Mouse (Mus musculus) liver, adult (tissue): ENCODE results near the gene Dcp1a.

ENCODE experiments used
- GATA4 ChIP-seq: IDR thresholded peaks from 2 replicates; pipeline ENCODE4 v1.6.1; 2014; ENCODE audit warnings: mild to moderate bottlenecking, low read length; ENCODE audit not compliant: insufficient replicate concordance

The Dcp1a gene

DNA sequence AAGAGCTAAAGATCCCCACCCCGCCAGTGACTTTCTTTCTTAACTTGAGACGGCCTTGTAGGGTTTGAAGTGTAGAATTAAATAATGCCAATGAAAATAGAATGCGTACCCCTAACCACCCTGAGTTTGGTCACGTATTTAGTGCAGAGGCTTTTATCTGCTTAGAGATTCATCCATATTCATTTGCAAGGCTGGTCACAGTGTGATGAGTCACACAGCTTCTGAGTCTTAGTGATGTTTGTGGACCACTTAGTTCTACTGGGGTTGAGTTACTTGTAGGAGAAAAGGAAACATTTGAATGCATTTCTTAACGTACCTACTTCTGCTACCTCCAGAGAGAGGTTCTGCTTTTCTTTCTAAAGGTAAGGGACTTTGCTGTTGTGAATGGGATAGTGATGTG is 25.7 kb downstream of the Dcp1a start:
- TF ChIP-seq GATA4, result no peak

DNA sequence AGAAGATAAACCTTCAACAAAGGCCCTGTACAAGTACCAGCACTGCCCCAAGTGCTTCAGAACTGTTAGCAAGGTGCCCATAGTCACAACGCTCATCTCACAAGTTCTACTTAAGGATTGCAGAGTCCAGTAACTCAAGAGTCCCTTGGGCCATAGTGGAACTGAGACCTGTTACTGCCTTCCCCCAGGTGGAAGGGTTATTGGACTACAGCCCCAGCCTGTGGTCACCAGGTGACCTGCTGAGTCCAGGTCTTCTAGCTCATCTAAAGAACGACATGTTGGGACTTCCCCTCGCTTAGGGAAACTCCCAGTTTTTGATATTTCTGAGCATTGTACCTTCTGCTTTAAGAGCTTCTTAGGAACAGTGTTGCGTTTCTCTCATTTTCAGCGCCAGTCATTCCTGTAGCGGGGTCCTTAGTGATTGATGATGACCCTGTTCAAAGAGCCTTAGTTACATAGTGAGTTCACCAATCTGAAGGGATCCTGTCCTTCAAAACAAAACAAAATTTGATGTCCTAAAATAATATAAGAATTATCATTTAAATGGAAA is 31.0 kb downstream of the Dcp1a start:
- TF ChIP-seq GATA4, result no peak

DNA sequence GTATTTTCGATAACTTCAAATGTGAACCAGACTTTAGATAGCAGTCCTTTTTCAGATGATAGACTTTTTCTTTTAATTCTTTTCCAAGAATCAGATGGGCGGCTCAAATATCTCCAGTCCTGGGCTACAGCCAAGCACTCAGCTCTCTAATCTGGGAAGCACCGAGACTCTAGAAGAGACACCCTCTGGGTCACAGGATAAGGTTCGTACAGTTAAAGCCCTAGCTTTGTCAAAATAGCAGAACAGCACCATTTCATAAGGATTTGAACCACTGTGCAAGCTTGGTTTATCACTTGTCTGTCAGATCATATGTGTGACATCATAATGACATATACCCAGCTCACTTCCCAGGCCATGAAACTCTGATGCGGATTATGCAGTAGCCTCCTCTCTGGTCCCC is 33.6 kb downstream of the Dcp1a start:
- no peak for TF ChIP-seq GATA4

DNA sequence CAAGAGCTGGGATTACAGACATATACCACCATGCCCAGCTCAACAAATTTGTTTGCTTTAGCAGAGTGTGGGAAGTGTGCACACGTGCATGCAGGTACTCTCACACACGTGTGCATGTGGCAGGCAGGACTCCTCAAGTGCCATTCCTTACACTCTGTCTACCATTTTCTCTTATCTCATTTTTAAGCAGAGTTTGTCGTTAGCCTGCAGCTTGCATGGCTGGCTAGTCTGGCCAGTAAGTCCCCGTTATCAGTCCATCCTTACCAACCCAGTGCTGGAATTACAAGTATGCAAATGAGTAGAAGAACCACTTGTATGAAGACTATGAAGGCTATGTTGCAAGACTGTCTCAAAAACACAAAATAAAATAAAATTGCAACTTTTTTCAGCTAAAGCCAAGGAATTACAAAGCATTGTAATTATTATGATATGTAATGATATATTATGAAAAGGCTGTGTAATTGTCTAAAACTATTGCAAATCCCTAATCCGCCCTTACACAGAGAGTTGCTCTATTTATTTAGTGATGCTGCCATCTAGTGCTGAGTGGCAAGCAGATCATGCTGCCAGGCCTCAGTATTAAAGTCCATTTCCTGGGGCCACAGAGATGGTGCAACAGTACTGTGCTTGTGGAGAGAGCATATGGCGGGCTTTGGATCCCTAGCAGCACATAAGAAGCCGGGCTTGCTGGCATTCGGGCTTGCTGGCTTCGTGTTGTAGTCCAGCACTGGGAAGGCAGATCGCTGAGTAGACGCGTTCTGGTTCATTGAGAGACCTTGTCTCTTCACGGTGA is 36.8 kb downstream of the Dcp1a start:
- TF ChIP-seq GATA4, result no peak

DNA sequence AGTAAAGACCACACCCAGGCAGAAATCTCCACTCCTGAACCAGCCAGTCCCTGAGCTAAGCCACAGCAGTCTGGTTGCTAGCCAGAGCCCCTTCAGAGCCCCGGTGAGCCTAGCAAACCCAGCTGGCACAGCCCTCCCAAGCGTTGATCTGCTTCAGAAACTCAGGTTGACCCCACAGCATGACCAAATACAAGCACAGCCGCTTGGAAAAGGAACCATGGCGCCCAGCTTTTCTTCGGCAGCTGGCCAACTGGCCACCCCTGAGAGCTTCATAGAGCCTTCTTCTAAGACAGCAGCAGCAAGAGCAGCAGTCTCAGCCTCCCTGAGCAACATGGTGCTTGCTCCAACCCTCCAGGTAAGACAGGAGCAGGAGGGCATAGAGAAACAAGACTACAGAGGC is 40.0 kb downstream of the Dcp1a start:
- no peak for TF ChIP-seq GATA4

DNA sequence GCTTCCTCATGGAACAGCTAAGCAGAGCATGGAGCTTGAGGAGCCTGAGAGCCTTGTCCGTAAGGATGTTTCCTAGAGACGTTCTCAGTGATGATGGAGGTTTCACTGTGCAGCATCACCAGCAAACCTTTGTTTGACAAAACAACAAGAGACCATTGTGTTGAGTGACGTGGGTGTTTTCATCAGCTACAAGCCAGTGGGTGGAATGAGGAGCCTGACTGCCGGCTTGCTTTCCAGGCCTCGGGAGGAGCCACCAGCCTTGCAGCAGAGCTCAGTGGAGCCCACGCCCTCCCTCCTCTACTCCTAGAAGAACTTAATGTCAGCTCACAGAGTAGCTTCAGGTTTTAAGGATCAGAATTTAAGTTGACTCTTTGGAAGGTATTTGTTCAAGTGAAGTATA is 44.0 kb downstream of the Dcp1a start:
- TF ChIP-seq GATA4, result no peak

DNA sequence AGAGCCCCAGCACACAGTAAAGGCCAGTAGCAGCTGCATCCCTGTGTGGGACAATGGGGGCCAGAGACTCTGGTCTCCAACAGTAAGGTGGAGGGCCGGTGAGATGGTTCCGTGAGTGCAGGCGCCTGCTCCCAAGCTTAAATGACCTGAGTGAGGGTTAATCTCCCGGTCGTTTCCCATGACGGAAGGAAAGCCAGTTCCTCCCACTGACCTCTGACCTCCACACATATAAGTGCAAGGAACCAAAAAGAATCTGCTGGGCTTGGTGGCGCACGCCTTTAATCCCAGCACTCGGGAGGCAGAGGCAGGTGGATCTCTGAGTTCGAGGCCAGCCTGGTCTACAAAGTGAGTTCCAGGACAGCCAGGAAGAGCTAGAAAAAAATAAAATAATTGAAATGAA is 49.1 kb downstream of the Dcp1a start:
- no peak for TF ChIP-seq GATA4

DNA sequence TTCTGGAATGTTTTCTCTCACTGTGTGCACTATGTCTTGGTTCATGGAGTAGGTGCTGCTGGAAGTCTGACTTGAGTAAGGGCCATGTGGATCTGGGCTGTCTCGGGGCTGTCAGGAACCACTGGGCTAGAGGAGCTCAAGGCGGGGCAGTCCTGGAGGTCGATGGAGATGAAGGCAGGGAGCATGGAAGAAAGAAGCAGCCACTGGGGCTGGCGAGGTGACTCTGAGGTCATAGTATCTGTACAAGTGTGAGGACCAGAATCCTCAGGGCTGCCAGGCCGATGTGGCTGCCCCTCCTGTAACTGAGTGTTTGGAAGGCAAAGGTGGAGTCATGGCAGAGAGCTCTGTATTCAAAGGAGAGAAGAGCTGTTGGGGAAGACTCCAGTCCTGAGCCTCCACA is 49.6 kb downstream of the Dcp1a start:
- no peak for TF ChIP-seq GATA4

DNA sequence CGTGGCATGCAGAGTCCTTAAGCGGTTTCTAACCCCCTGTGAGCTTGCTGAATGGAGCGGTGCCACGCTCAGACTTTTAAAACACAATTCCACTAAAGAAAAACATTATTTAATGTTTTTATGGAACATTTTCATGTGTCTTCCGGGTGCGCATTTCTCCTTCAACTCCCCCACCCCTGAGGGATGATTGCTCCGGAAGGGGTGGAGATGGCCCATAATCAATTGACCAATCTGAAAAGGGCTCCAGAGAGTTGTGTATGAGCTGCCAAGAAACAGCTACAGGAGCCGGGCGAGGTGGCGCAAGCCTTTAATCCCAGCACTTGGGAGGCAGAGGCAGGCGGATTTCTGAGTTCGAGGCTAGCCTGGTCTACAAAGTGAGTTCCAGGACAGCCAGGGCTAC is 50.1 kb downstream of the Dcp1a start:
- no peak for TF ChIP-seq GATA4

DNA sequence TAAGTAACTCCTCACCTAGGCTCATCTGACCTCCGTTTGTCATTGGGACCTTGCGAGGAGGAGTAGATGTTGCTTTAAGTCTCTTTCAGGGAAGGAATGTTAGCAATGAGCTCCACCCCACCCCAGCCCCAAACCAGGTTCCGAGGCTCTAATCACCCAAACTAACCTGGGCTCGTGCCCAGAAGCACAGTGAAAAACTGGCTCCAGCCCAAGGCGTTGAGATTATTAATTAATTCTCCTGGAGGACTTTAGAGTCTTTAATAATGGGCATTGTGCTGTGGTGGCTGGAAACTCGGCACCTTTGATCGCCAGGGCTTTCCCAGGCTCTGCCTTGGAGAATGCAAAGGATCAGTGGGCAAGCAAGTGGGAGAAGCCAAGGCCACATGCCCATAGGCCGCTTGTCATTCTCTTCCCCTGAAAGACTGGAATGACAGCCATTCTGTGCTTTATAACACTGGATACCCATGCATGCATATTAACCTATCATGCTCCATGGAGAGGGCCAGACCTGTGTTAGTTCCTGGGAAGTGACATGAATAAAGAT is 51.5 kb downstream of the Dcp1a start:
- TF ChIP-seq GATA4, result no peak

DNA sequence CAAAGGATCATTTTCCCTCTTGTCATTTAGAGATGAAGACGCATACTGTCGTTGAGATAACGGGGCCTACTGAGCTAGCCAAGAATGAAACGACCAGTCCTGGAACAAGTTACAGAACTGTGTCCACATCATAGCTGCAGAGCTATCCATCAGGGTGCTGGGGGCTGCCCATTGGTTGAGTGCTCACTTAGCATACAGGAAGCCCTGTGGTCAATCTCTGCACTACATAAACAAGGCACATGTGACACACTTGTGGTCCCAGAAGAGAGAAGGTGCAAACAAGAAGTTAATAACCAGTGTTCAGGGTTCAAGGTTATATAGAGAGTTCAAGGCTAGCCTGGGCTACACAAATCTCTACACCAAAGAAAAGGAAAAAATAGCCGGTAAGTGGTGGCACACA is 52.1 kb downstream of the Dcp1a start:
- TF ChIP-seq GATA4, result no peak

DNA sequence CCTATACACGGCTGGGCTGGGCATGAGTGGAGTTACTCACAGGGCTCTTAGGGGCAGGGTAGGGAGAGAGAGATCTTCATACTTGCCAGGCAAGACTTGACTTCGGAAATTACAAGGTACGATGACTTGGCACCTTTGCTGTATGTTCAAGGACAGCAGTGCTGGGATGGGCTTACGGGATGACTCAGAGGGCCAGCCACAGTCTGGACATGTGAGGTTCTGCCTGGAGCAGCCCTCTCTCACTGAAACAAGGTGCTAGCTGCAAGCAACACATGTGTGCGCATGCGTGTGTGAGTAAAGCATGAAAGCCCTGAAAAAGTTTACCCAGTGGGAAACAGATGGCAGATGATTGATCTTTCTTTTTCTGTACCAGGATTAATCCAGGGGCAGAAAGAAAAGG is 52.6 kb downstream of the Dcp1a start:
- TF ChIP-seq GATA4, result no peak

DNA sequence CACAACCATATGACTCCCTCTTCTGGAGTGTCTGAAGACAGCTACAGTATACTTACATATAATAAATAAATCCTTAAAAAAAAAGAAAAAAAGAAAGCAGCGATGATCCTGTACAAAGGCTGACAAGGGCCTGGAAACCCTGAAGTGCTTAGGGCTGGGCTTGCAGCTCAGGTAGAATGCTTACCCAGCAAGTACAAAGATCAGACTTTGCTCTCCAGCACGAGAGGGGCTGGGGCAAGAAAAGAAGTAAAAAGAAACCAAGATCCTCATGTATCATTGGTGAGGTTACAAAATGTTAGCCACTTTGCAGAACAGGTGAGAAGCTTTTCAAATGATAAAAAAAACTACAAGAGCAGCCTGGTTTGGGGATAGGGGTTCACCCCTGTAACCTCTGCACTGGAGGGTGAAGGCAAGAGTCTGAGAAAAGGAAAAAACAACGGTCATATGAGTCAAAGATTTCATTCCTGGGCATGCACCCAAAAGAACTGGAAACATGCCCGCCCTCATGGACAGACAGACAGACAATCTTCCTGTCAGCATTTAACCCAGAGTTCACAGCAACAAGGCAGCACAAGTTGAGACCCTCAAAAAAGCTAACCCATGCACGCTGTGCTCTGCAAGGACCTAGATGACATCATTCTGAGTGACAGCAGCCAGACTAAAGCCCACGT is 54.6 kb downstream of the Dcp1a start:
- no peak for TF ChIP-seq GATA4

DNA sequence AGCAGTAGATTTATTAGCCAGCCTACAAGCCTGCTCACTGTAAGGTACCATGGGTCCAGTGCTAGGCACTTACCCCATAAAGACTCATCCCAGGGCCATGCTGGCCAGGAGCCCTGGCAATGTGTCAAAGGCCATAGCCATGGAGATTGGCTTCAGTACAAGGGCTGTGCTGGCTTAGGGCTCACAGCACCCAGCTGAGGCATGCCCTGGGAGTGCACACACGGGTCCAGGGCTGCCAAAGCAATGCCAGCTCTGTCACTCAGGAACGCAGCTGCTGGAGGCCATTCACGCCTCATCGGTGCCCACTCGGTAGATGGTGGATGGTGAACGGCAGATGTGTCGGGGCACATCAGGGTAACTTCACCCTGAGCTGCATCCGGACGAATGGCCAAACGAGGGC is 62.2 kb downstream of the Dcp1a start:
- no peak; the same call in 1 of the 2 replicates for TF ChIP-seq GATA4

DNA sequence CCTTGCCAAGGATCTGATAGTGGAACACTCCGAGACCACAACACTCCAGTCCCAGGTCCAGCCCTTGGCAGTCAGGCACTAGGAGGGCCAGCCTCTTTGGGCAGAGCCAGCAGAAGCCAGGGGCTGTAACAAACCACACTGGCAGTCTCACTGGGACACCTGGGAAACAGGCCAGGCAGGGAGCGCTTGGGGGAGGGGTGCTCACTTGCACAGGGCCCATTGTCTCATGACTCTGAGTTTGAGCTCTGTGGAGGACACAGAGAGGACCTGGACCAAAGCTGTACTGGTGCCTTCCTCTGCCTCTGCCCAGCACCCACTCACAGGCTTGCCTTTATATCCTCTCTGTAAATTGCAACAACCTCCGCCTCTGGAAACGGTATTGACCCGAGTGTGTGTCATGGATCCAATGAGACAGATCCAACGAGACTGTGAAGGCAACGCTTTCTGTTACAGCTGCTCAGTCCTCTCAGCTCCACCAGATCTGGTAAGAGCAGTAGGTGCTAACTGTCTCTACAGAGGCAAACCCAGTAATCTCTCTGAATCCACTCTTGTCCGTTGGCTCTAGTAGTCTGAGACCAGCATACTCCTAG is 68.9 kb downstream of the Dcp1a start, which contains the start of gene Tkt:
Tkt (plus strand) TSS at position 229 of the 590 bp plus-strand sequence.
- no peak for TF ChIP-seq GATA4
